Mouse (Mus musculus) adipocyte (in vitro differentiated cells): Measurements from ENCODE around the gene Gm4787.
"Not testable (repeated sequence)": the region's sequence is repeated elsewhere in the genome, so short reads cannot be mapped to it uniquely, and the experiment has no call there.

ENCODE experiments used
- DNase-seq: peaks from one replicate; pipeline ENCODE4 v3.0.0-alpha.2; 2016; ENCODE audit warnings: low spot score

Gene Gm4787

DNA sequence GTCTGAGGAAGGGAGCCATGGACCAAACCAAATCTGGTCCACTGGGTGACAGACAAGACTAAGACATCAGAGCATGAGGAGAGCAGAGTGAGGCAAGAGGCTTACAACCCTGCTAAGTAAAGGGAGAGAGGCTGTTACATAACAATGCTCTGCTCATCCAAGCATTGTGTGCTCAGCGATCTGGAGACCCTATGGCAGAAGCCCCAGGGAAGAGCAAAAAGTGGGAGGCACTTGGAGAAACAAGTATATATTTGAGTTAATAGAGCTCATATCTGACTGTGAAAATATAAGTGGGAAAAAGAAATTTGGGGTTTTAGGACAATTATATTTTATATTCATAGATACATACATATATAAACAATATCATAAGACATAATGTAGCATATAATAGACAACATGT is at the start of gene Gm4787:
Gm4787 (minus strand) TSS at position 101 of the 400 bp plus-strand sequence.
- DNase-seq, result not testable (repeated sequence)

- no peak for DNase-seq
Observed at GRCm38 (mm10) chr12:81421846-81422245, 42.6 kb upstream of the Gm4787 start, which contains the start of gene Adam4. Adam4 (minus strand) TSS chr12:81421946.

DNA sequence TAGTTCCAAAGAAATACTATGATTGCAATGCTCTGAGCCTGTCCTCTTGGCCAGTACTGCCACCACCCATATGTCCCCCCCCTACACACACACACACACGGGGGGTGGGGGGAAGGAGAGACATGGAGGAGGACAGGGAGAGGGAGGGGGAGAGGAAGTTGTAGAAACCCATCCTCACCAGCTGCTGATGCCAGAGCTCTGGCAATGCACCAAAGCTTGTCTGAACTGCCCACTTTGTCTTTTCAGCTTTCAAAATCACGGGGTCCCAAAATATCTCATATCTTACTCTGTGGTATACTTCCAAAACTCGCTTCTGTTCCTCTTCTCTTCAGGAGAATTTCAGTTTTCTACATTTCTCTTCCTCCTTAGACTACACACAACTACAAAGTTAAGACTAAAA is 33.9 kb upstream of the Gm4787 start:
- DNase-seq, result no peak

GRCm38 (mm10) chr12:81408966-81409365 is 29.7 kb upstream of the Gm4787 start:
- DNase-seq, result no peak

GRCm38 (mm10) chr12:81402187-81402586 is 22.9 kb upstream of the Gm4787 start:
- DNase-seq, result peak; percentile 77

- DNase-seq, result no peak
Observed at GRCm38 (mm10) chr12:81333841-81334240, 45.4 kb downstream of the Gm4787 start.

DNA sequence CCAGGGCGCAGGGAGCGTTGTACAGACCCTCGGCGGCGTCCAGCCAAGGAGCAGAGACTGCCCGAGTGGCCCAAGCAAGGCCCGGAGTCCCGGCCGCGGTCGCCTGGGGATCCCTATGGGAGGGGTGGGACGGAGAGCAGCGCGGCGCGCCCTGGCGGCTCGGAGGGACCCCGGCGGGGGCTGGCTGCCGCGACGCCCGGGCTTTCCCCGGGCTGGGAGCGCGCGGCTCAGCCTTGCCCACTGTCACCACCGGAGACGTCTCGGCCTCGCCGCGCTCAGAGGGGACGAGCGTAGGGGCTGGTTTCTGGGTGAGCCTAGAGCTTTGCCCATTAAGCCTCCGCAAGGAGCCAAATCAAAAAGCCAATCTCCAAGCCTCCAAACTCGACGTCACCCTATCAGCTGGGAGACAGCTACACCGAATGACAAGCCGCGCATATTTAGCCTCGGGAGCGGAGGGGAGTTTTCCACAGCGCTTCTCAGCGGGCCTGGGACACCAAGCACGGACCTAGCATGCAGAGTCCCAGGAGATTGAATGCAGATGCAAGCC is 46.3 kb downstream of the Gm4787 start, which contains the start of gene Slc8a3:
Slc8a3 (minus strand) TSS at position 306 of the 547 bp plus-strand sequence.
- no peak for DNase-seq

- no peak for DNase-seq
Observed at GRCm38 (mm10) chr12:81331937-81332874, 47.1 kb downstream of the Gm4787 start.

- no peak for DNase-seq
Observed at GRCm38 (mm10) chr12:81331046-81331638, 48.1 kb downstream of the Gm4787 start.
